Mouse (Mus musculus): ENCODE results near the gene ccdc198.
A peak's percentile ranks its signal among the peaks of the same experiment; 100 is the strongest.

Gene ccdc198

GRCm38 (mm10) chr14:49197031-49197527, 48.2 kb downstream of the ccdc198 start:
- DNase-seq = no peak

- no peak for DNase-seq
These were observed 59.0 kb downstream of the ccdc198 start for GRCm38 (mm10) chr14:49186270-49186669.

GRCm38 (mm10) chr14:49179736-49180135, 65.5 kb downstream of the ccdc198 start:
- no peak for DNase-seq

GRCm38 (mm10) chr14:49173290-49174135, 71.8 kb downstream of the ccdc198 start:
- DNase-seq = peak in 1 of 2 experiments; percentile 2

- peak; percentile 34 to 46 for DNase-seq
These were observed 72.7 kb downstream of the ccdc198 start for GRCm38 (mm10) chr14:49172582-49172988.

GRCm38 (mm10) chr14:49171867-49172581, 73.2 kb downstream of the ccdc198 start, which contains the start of gene Naa30:
Gene Naa30, plus strand, starts transcription at chr14:49172226.
- peak; percentile 98 to 99 for DNase-seq

- no peak for DNase-seq
These were observed 74.0 kb downstream of the ccdc198 start for GRCm38 (mm10) chr14:49171286-49171685.
